Mouse (Mus musculus): ENCODE data around the gene Dync1i2. TPM values are rescaled to one million over a fixed set of nuclear protein-coding genes. Genes with fewer than 3 reads are reported as not detected.

Gene Dync1i2
- polyA plus RNA-seq, 1 experiment from 2014 or later = 73.4 TPM

DNA sequence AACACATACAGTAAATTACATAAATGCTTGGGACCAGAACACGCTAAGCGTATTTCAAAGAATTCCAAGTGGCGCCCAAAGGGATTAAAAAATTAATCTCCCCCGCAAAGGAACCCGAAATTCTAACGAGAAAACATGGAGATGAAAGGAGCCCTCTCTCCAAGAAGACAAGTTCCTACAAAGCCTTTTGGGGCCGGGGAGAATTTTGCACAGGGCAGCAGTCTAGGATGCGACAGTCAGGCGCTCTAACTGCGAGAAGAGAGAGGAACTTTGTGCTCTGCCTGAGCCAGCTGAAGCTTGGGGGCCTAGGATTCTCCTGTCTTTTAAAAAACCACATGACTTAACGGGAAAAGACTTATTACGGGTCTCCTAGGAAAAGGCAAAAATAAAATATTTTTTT is 84.3 kb downstream of the Dync1i2 start:
- Histone ChIP-seq H3K4me3 (ENCODE audit: control insufficient read depth in 1 of 2, insufficient read depth in 1 of 2, low read depth in 1 of 2, low read length in 2 of 2) (no peak overlapping the region), H3K36me3 (ENCODE audit: control insufficient read depth, insufficient read depth, low read length) (peaks cover 68% of the 10 kb centered on the region), H3K27ac (replicated peaks in 1 of 2; ENCODE audit: control insufficient read depth in 1 of 2, insufficient read depth in 1 of 2, low read depth in 2 of 2, low read length in 2 of 2) (no peak overlapping the region), H3K9ac (ENCODE audit: low read length) (no peak overlapping the region), H3K4me2 (ENCODE audit: low read length) (no peak overlapping the region), H3K4me1 (ENCODE audit: control insufficient read depth in 2 of 2, insufficient read depth in 2 of 2, low read length in 2 of 2) (no peaks in the 10 kb centered on the region), H3K27me3 (ENCODE audit: control insufficient read depth, insufficient read depth, low read length) (no peaks in the 10 kb centered on the region), H3K9me3 (ENCODE audit: control insufficient read depth, low read length) (no peaks in the 10 kb centered on the region)
- ATAC-seq (ENCODE audit: insufficient number of reproducible peaks, insufficient read depth, low FRiP score, low read depth) = no peak
- 84% methylated on average over 12 of the region's 12 CpGs for WGBS

DNA sequence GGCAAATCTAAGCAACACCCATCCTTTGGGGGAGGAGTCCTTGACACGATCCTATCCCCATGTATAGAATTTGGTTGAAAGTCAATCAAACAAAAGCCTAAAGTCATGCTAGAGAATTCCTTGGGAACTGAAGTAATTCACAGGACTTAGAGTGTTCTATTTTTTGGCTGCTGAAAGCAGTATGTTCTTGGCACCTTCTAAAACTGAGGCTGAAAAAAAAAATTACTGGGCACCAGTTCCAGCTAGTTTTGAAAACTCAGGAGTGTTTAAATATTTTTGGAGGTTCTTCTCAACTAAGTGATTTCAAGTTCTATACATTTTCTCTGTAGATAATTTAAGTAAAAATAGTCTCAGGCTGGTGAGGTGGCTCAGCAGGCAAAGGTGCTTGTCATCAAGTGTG is 86.0 kb downstream of the Dync1i2 start:
- Histone ChIP-seq H3K27ac (replicated peaks in 1 of 2; ENCODE audit: control insufficient read depth in 1 of 2, insufficient read depth in 1 of 2, low read depth in 2 of 2, low read length in 2 of 2) (no peak overlapping the region), H3K36me3 (ENCODE audit: control insufficient read depth, insufficient read depth, low read length) (peaks cover 54% of the 10 kb centered on the region), H3K4me1 (ENCODE audit: control insufficient read depth in 2 of 2, insufficient read depth in 2 of 2, low read length in 2 of 2) (no peaks in the 10 kb centered on the region), H3K9me3 (ENCODE audit: control insufficient read depth, low read length) (no peaks in the 10 kb centered on the region), H3K4me2 (ENCODE audit: low read length) (no peak overlapping the region), H3K9ac (ENCODE audit: low read length) (no peak overlapping the region), H3K27me3 (ENCODE audit: control insufficient read depth, insufficient read depth, low read length) (no peaks in the 10 kb centered on the region), H3K4me3 (ENCODE audit: control insufficient read depth in 1 of 2, insufficient read depth in 1 of 2, low read depth in 1 of 2, low read length in 2 of 2) (no peak overlapping the region)
- no peak for ATAC-seq (ENCODE audit: insufficient number of reproducible peaks, insufficient read depth, low FRiP score, low read depth)
- 67% methylated on average over 1 of the region's 1 CpGs for WGBS

DNA sequence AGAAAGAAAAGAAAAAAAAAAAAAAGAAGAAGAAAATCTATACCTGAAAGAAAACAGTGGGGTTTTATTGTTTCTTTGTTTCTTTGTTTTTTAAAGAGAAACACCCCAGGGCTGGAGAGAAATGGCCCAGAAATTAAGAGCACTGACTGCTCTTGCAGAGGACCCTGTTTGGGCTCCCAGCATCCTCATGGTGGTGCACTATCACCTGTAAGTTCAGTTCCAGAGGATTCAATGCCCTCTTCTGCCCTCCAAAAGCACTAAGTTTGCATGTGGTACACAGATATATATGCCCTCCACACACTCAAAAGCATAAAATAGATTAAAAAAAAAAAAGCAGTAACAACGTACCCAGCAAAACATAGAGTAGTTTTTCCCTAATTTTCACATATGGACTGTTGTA is 87.2 kb downstream of the Dync1i2 start:
- Histone ChIP-seq H3K27me3 (ENCODE audit: control insufficient read depth, insufficient read depth, low read length) (no peaks in the 10 kb centered on the region), H3K27ac (replicated peaks in 1 of 2; ENCODE audit: control insufficient read depth in 1 of 2, insufficient read depth in 1 of 2, low read depth in 2 of 2, low read length in 2 of 2) (no peak overlapping the region), H3K4me3 (ENCODE audit: control insufficient read depth in 1 of 2, insufficient read depth in 1 of 2, low read depth in 1 of 2, low read length in 2 of 2) (no peak overlapping the region), H3K36me3 (ENCODE audit: control insufficient read depth, insufficient read depth, low read length) (peaks cover 43% of the 10 kb centered on the region), H3K4me1 (ENCODE audit: control insufficient read depth in 2 of 2, insufficient read depth in 2 of 2, low read length in 2 of 2) (peaks cover 2 to 9% of the 10 kb centered on the region in 2 experiments; a peak in 3 of 4 replicates), H3K4me2 (ENCODE audit: low read length) (no peak overlapping the region), H3K9ac (ENCODE audit: low read length) (no peak overlapping the region), H3K9me3 (ENCODE audit: control insufficient read depth, low read length) (no peaks in the 10 kb centered on the region)
- WGBS = 85% methylated on average over 1 of the region's 1 CpGs
- ATAC-seq (ENCODE audit: insufficient number of reproducible peaks, insufficient read depth, low FRiP score, low read depth) = no peak

DNA sequence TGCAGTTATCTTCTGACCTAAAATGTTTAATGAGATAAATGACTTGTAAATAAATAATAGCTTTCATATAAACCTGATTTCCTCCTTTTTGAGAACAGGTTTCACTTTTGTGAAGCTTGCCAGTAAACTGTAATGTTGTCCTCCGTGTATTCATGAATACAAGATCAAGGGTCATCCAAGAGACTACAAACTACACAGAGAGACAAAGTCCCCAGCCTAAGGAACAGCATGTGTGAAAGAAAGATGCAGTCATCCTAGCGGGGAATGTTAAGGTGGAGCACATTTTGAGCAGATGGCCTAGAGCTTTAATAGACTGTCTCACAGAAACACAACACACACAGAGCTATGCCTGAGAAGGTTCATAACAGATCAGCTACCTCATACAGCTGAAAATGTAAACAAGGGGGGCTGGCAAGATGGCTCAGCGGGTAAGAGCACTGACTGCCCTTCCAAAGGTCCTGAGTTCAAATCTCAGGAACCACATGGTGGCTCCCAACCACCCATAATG is 90.7 kb downstream of the Dync1i2 start:
- Histone ChIP-seq H3K36me3 (ENCODE audit: control insufficient read depth, insufficient read depth, low read length) (peaks cover 40% of the 10 kb centered on the region), H3K9ac (ENCODE audit: low read length) (no peak overlapping the region), H3K4me2 (ENCODE audit: low read length) (no peak overlapping the region), H3K9me3 (ENCODE audit: control insufficient read depth, low read length) (no peaks in the 10 kb centered on the region), H3K27ac (replicated peaks in 1 of 2; ENCODE audit: control insufficient read depth in 1 of 2, insufficient read depth in 1 of 2, low read depth in 2 of 2, low read length in 2 of 2) (no peak overlapping the region), H3K4me1 (ENCODE audit: control insufficient read depth in 2 of 2, insufficient read depth in 2 of 2, low read length in 2 of 2) (peaks cover 6 to 19% of the 10 kb centered on the region in 2 experiments), H3K27me3 (ENCODE audit: control insufficient read depth, insufficient read depth, low read length) (no peaks in the 10 kb centered on the region), H3K4me3 (ENCODE audit: control insufficient read depth in 1 of 2, insufficient read depth in 1 of 2, low read depth in 1 of 2, low read length in 2 of 2) (no peak overlapping the region)
- 79% methylated on average over 3 of the region's 3 CpGs for WGBS
- no peak for ATAC-seq (ENCODE audit: insufficient number of reproducible peaks, insufficient read depth, low FRiP score, low read depth)

DNA sequence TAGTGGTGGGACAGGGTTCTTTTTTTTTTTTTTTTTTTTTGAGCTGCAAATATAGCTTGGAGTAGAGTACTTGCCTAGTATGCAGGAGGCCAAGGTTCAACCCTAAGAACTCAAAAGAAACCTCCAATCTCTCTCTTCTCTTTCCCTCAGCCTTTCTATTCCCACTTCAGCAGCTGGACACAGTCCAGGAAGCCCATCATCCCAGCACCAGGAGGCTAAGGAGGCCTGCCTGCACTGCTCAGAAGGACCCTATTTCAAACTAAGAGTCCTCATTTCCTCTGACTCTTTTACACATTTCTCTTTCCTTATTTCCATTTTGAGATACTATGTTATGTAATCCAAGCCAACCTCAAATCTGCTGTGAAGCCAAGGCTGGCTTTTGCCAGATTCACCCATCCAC is 91.7 kb downstream of the Dync1i2 start:
- Histone ChIP-seq H3K4me1 (ENCODE audit: control insufficient read depth in 2 of 2, insufficient read depth in 2 of 2, low read length in 2 of 2) (peaks cover 6 to 19% of the 10 kb centered on the region in 2 experiments), H3K4me3 (ENCODE audit: control insufficient read depth in 1 of 2, insufficient read depth in 1 of 2, low read depth in 1 of 2, low read length in 2 of 2) (no peak overlapping the region), H3K9ac (ENCODE audit: low read length) (no peak overlapping the region), H3K4me2 (ENCODE audit: low read length) (no peak overlapping the region), H3K36me3 (ENCODE audit: control insufficient read depth, insufficient read depth, low read length) (peaks cover 40% of the 10 kb centered on the region), H3K27me3 (ENCODE audit: control insufficient read depth, insufficient read depth, low read length) (no peaks in the 10 kb centered on the region), H3K27ac (replicated peaks in 1 of 2; ENCODE audit: control insufficient read depth in 1 of 2, insufficient read depth in 1 of 2, low read depth in 2 of 2, low read length in 2 of 2) (peak overlapping the region in 1 of 2 experiments; percentile 1; a peak in 1 of 4 replicates), H3K9me3 (ENCODE audit: control insufficient read depth, low read length) (no peaks in the 10 kb centered on the region)
- ATAC-seq (ENCODE audit: insufficient number of reproducible peaks, insufficient read depth, low FRiP score, low read depth) = no peak

DNA sequence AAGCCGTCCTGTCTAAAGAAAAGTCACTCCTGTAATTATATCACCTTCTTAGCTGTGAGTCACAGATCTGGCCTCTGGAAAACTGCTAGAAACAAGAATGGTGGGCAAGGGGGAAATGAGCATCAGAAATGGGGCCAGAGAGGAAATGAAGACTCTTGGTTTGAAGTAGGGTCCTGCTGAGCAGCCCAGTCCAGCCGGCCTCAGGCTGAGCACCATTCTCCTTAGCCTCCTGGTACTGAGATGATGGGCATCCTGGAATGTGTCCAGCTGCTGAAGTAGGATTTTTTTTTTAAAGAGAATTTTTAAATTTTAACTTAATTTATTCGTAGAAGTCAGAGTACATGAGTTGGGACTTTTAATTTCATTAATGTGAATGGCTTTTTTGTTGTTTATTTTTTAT is 93.3 kb downstream of the Dync1i2 start:
- ATAC-seq (ENCODE audit: insufficient number of reproducible peaks, insufficient read depth, low FRiP score, low read depth) = no peak
- WGBS = 37% methylated on average over 3 of the region's 3 CpGs

DNA sequence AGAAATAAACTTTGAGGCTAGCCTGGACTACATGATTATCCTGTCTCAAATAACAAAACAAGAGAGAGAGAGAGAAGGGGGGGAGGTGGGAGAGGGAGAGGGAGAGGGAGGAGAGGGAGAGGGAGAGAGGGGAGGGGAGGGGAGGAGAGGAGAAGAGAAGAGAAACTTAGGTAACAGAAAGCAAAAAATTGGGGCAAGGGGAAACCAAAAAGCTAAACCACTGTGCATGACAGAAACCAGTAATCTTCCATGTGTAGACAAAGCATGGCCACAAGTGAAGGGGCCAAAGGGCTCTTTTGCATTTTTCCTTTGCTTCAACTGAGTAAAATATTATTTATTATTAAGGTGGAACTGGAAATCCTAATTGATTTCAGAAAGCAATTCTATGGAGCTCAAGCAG is 94.9 kb downstream of the Dync1i2 start:
- Histone ChIP-seq H3K9me3 (ENCODE audit: control insufficient read depth, low read length) (no peaks in the 10 kb centered on the region), H3K4me2 (ENCODE audit: low read length) (no peak overlapping the region), H3K27me3 (ENCODE audit: control insufficient read depth, insufficient read depth, low read length) (no peaks in the 10 kb centered on the region), H3K4me1 (ENCODE audit: control insufficient read depth in 2 of 2, insufficient read depth in 2 of 2, low read length in 2 of 2) (peaks cover 6 to 19% of the 10 kb centered on the region in 2 experiments), H3K27ac (replicated peaks in 1 of 2; ENCODE audit: control insufficient read depth in 1 of 2, insufficient read depth in 1 of 2, low read depth in 2 of 2, low read length in 2 of 2) (no peak overlapping the region), H3K36me3 (ENCODE audit: control insufficient read depth, insufficient read depth, low read length) (peaks cover 56% of the 10 kb centered on the region), H3K4me3 (ENCODE audit: control insufficient read depth in 1 of 2, insufficient read depth in 1 of 2, low read depth in 1 of 2, low read length in 2 of 2) (no peak overlapping the region), H3K9ac (ENCODE audit: low read length) (no peak overlapping the region)
- ATAC-seq (ENCODE audit: insufficient number of reproducible peaks, insufficient read depth, low FRiP score, low read depth) = no peak

More for the DNA sequence above, 93.3 kb downstream of the Dync1i2 start:
- Histone ChIP-seq H3K4me2 (ENCODE audit: low read length) (no peak overlapping the region), H3K4me3 (ENCODE audit: control insufficient read depth in 1 of 2, insufficient read depth in 1 of 2, low read depth in 1 of 2, low read length in 2 of 2) (no peak overlapping the region), H3K27ac (replicated peaks in 1 of 2; ENCODE audit: control insufficient read depth in 1 of 2, insufficient read depth in 1 of 2, low read depth in 2 of 2, low read length in 2 of 2) (no peak overlapping the region), H3K36me3 (ENCODE audit: control insufficient read depth, insufficient read depth, low read length) (peaks cover 45% of the 10 kb centered on the region), H3K27me3 (ENCODE audit: control insufficient read depth, insufficient read depth, low read length) (no peaks in the 10 kb centered on the region), H3K9me3 (ENCODE audit: control insufficient read depth, low read length) (no peaks in the 10 kb centered on the region), H3K4me1 (ENCODE audit: control insufficient read depth in 2 of 2, insufficient read depth in 2 of 2, low read length in 2 of 2) (peaks cover 6 to 19% of the 10 kb centered on the region in 2 experiments), H3K9ac (ENCODE audit: low read length) (no peak overlapping the region)

DNA sequence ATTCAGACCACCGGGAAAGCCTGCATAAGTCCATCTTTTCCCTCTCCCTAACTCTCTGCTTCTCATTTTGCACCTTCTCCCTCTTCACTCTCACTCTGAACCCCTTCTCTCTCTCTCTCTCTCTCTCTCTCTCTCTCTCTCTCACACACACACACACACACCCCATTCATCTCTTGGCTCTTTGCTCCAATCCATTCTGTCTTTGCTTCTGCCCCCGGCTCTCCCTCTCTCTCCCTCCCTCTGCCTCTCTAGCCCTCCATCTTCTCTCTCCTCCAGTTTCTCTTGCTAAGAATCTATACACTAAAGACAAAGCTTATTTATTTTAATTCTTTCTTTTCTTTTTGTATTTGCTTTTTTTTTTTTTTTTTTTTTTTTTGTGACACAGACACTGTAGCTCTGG is 98.2 kb downstream of the Dync1i2 start:
- Histone ChIP-seq H3K4me2 (ENCODE audit: low read length) (no peak overlapping the region), H3K36me3 (ENCODE audit: control insufficient read depth, insufficient read depth, low read length) (peaks cover 82% of the 10 kb centered on the region), H3K9ac (ENCODE audit: low read length) (no peak overlapping the region), H3K4me1 (ENCODE audit: control insufficient read depth in 2 of 2, insufficient read depth in 2 of 2, low read length in 2 of 2) (peaks cover 0 to 6% of the 10 kb centered on the region in 2 experiments; a peak in 1 of 4 replicates), H3K27me3 (ENCODE audit: control insufficient read depth, insufficient read depth, low read length) (no peaks in the 10 kb centered on the region), H3K27ac (replicated peaks in 1 of 2; ENCODE audit: control insufficient read depth in 1 of 2, insufficient read depth in 1 of 2, low read depth in 2 of 2, low read length in 2 of 2) (no peak overlapping the region), H3K4me3 (ENCODE audit: control insufficient read depth in 1 of 2, insufficient read depth in 1 of 2, low read depth in 1 of 2, low read length in 2 of 2) (no peak overlapping the region), H3K9me3 (ENCODE audit: control insufficient read depth, low read length) (no peaks in the 10 kb centered on the region)
- 63% methylated on average over 2 of the region's 2 CpGs for WGBS
- ATAC-seq (ENCODE audit: insufficient number of reproducible peaks, insufficient read depth, low FRiP score, low read depth) = no peak
